Mouse (Mus musculus): ENCODE measurements at regions not wholly inside any gene's neighbourhood (a gene's known extent, or its start where the extent isn't known, plus 50 kb on each side); places are given as distances from the start of the nearest gene placed in this dataset.
A peak's percentile ranks its signal among the peaks of the same experiment; 100 is the strongest.

GRCm38 (mm10) chr2:128424236-128424635 is 166.8 kb upstream of the Spdye4c start:
- Histone ChIP-seq H3K4me3 (replicated peaks; ENCODE audit: insufficient read depth, low read depth, low read length) (no peak overlapping the region), H3K4me1 (ENCODE audit: control insufficient read depth, insufficient read depth, low read length) (no peaks in the 10 kb centered on the region), H3K27ac (ENCODE audit: insufficient read depth, low read length) (no peak overlapping the region), H3K27me3 (ENCODE audit: control insufficient read depth, insufficient read depth, low read length) (no peaks in the 10 kb centered on the region)
- 86% methylated on average over 7 of the region's 7 CpGs for WGBS
- DNase-seq, result no peak
- TF ChIP-seq CTCF (IDR thresholded peaks at IDR 0.05; ENCODE audit: borderline replicate concordance, insufficient read depth, low read depth, low read length), result no peak
- TF ChIP-seq POLR2A (IDR thresholded peaks at IDR 0.05; ENCODE audit: borderline replicate concordance, insufficient read depth, low read length), result no peak

GRCm38 (mm10) chr2:128427181-128427880 is 163.7 kb upstream of the Spdye4c start:
- no peaks in the 10 kb centered on the region for H3K27me3 ChIP-seq (ENCODE audit: control insufficient read depth, insufficient read depth, low read length)
- no peak overlapping the region for H3K4me3 ChIP-seq (replicated peaks; ENCODE audit: insufficient read depth, low read depth, low read length)
- no peak overlapping the region for H3K27ac ChIP-seq (ENCODE audit: insufficient read depth, low read length)
- H3K4me1 ChIP-seq (ENCODE audit: control insufficient read depth, insufficient read depth, low read length), result 0 out of 2 replicates have a peak, but pooled peaks cover 3% of the 10 kb centered on the region
- DNase-seq, result no peak
- 91% methylated on average over 6 of the region's 6 CpGs for WGBS
- TF ChIP-seq POLR2A (IDR thresholded peaks at IDR 0.05; ENCODE audit: borderline replicate concordance, insufficient read depth, low read length) (no peak), CTCF (IDR thresholded peaks at IDR 0.05; ENCODE audit: borderline replicate concordance, insufficient read depth, low read depth, low read length) (no peak)

- WGBS, result 41% methylated on average over 7 of the region's 7 CpGs
- Histone ChIP-seq H3K27ac (ENCODE audit: insufficient read depth, low read length) (no peak overlapping the region), H3K4me3 (replicated peaks; ENCODE audit: insufficient read depth, low read depth, low read length) (no peak overlapping the region)
Observed at GRCm38 (mm10) chr2:128428154-128428553, 162.9 kb upstream of the Spdye4c start.

GRCm38 (mm10) chr2:128428651-128429633 is 162.1 kb upstream of the Spdye4c start:
- Histone ChIP-seq H3K4me1 (ENCODE audit: control insufficient read depth, insufficient read depth, low read length) (0 out of 2 replicates have a peak, but pooled peaks cover 3% of the 10 kb centered on the region), H3K4me3 (replicated peaks; ENCODE audit: insufficient read depth, low read depth, low read length) (no peak overlapping the region), H3K27me3 (ENCODE audit: control insufficient read depth, insufficient read depth, low read length) (no peaks in the 10 kb centered on the region), H3K27ac (ENCODE audit: insufficient read depth, low read length) (no peak overlapping the region)
- no peak for DNase-seq
- TF ChIP-seq CTCF (IDR thresholded peaks at IDR 0.05; ENCODE audit: borderline replicate concordance, insufficient read depth, low read depth, low read length), result no peak
- TF ChIP-seq POLR2A (IDR thresholded peaks at IDR 0.05; ENCODE audit: borderline replicate concordance, insufficient read depth, low read length), result no peak
- WGBS, result 47% methylated on average over 18 of the region's 18 CpGs

More at GRCm38 (mm10) chr2:128428154-128428553, 162.9 kb upstream of the Spdye4c start:
- Histone ChIP-seq H3K4me1 (ENCODE audit: control insufficient read depth, insufficient read depth, low read length) (0 out of 2 replicates have a peak, but pooled peaks cover 3% of the 10 kb centered on the region), H3K27me3 (ENCODE audit: control insufficient read depth, insufficient read depth, low read length) (no peaks in the 10 kb centered on the region)
- no peak for DNase-seq
- TF ChIP-seq POLR2A (IDR thresholded peaks at IDR 0.05; ENCODE audit: borderline replicate concordance, insufficient read depth, low read length), result no peak
- no peak for TF ChIP-seq CTCF (IDR thresholded peaks at IDR 0.05; ENCODE audit: borderline replicate concordance, insufficient read depth, low read depth, low read length)

GRCm38 (mm10) chr2:128429786-128430185 is 161.2 kb upstream of the Spdye4c start:
- Histone ChIP-seq H3K4me3 (replicated peaks; ENCODE audit: insufficient read depth, low read depth, low read length) (no peak overlapping the region), H3K4me1 (ENCODE audit: control insufficient read depth, insufficient read depth, low read length) (0 out of 2 replicates have a peak, but pooled peaks cover 3% of the 10 kb centered on the region), H3K27me3 (ENCODE audit: control insufficient read depth, insufficient read depth, low read length) (no peaks in the 10 kb centered on the region), H3K27ac (ENCODE audit: insufficient read depth, low read length) (no peak overlapping the region)
- TF ChIP-seq CTCF (IDR thresholded peaks at IDR 0.05; ENCODE audit: borderline replicate concordance, insufficient read depth, low read depth, low read length) (no peak), POLR2A (IDR thresholded peaks at IDR 0.05; ENCODE audit: borderline replicate concordance, insufficient read depth, low read length) (no peak)
- no peak for DNase-seq
- WGBS, result 79% methylated on average over 7 of the region's 7 CpGs

- Histone ChIP-seq H3K27ac (ENCODE audit: insufficient read depth, low read length) (no peak overlapping the region), H3K27me3 (ENCODE audit: control insufficient read depth, insufficient read depth, low read length) (no peaks in the 10 kb centered on the region), H3K4me3 (replicated peaks; ENCODE audit: insufficient read depth, low read depth, low read length) (no peak overlapping the region), H3K4me1 (ENCODE audit: control insufficient read depth, insufficient read depth, low read length) (0 out of 2 replicates have a peak, but pooled peaks cover 3% of the 10 kb centered on the region)
- DNase-seq, result no peak
- TF ChIP-seq CTCF (IDR thresholded peaks at IDR 0.05; ENCODE audit: borderline replicate concordance, insufficient read depth, low read depth, low read length) (no peak), POLR2A (IDR thresholded peaks at IDR 0.05; ENCODE audit: borderline replicate concordance, insufficient read depth, low read length) (no peak)
- 71% methylated on average over 9 of the region's 9 CpGs for WGBS
Observed at GRCm38 (mm10) chr2:128430776-128431291, 160.2 kb upstream of the Spdye4c start.

GRCm38 (mm10) chr2:128431751-128432150 is 159.3 kb upstream of the Spdye4c start:
- 31% methylated on average over 4 of the region's 4 CpGs for WGBS
- Histone ChIP-seq H3K4me1 (ENCODE audit: control insufficient read depth, insufficient read depth, low read length) (0 out of 2 replicates have a peak, but pooled peaks cover 3% of the 10 kb centered on the region), H3K27me3 (ENCODE audit: control insufficient read depth, insufficient read depth, low read length) (no peaks in the 10 kb centered on the region), H3K27ac (ENCODE audit: insufficient read depth, low read length) (no peak overlapping the region), H3K4me3 (replicated peaks; ENCODE audit: insufficient read depth, low read depth, low read length) (no peak overlapping the region)
- TF ChIP-seq POLR2A (IDR thresholded peaks at IDR 0.05; ENCODE audit: borderline replicate concordance, insufficient read depth, low read length) (no peak), CTCF (IDR thresholded peaks at IDR 0.05; ENCODE audit: borderline replicate concordance, insufficient read depth, low read depth, low read length) (no peak)
- peak in 1 of 2 experiments; percentile 17 for DNase-seq

All from cerebellum, adult 2 months (tissue).